Mouse (Mus musculus): Measurements from ENCODE around the gene Itgb2l.
"Not testable (repeated sequence)": the region's sequence is repeated elsewhere in the genome, so short reads cannot be mapped to it uniquely, and the experiment has no call there.

Gene Itgb2l

GRCm38 (mm10) chr16:96443468-96443867 is at the start of gene Itgb2l:
Itgb2l (minus strand) TSS chr16:96443619.
- no peak for DNase-seq

- DNase-seq: no peak
Observed at GRCm38 (mm10) chr16:96491530-96491929, 48.1 kb upstream of the Itgb2l start.

- DNase-seq: no peak
Observed at GRCm38 (mm10) chr16:96488038-96488437, 44.6 kb upstream of the Itgb2l start.

- DNase-seq: no peak
Observed at GRCm38 (mm10) chr16:96487007-96487684, 43.7 kb upstream of the Itgb2l start.

GRCm38 (mm10) chr16:96481791-96482190 is 38.4 kb upstream of the Itgb2l start:
- no peak for DNase-seq

GRCm38 (mm10) chr16:96474185-96474584 is 30.8 kb upstream of the Itgb2l start:
- no peak for DNase-seq

GRCm38 (mm10) chr16:96472816-96473215 is 29.4 kb upstream of the Itgb2l start:
- DNase-seq: no peak

GRCm38 (mm10) chr16:96472361-96472760 is 28.9 kb upstream of the Itgb2l start:
- no peak for DNase-seq

- peak; percentile 40 for DNase-seq
Observed at GRCm38 (mm10) chr16:96469640-96470039, 26.2 kb upstream of the Itgb2l start.

- no peak for DNase-seq
Observed at GRCm38 (mm10) chr16:96468698-96469097, 25.3 kb upstream of the Itgb2l start.

- DNase-seq: no peak
Observed at GRCm38 (mm10) chr16:96468011-96468410, 24.6 kb upstream of the Itgb2l start.

- DNase-seq: peak; percentile 58
Observed at GRCm38 (mm10) chr16:96467445-96467844, 24.0 kb upstream of the Itgb2l start, which contains the start of gene Pcp4. Pcp4 (plus strand) TSS chr16:96467606.

GRCm38 (mm10) chr16:96460788-96461187 is 17.4 kb upstream of the Itgb2l start:
- no peak for DNase-seq

GRCm38 (mm10) chr16:96459356-96459755 is 15.9 kb upstream of the Itgb2l start:
- DNase-seq: no peak

GRCm38 (mm10) chr16:96457612-96458011 is 14.2 kb upstream of the Itgb2l start:
- no peak for DNase-seq

- DNase-seq: no peak
Observed at GRCm38 (mm10) chr16:96454086-96454485, 10.7 kb upstream of the Itgb2l start.

- not testable (repeated sequence) for DNase-seq
Observed at GRCm38 (mm10) chr16:96450871-96451270, 7.5 kb upstream of the Itgb2l start.

- no peak for DNase-seq
Observed at GRCm38 (mm10) chr16:96441826-96442225, 1.6 kb downstream of the Itgb2l start.

- DNase-seq: no peak
Observed at GRCm38 (mm10) chr16:96440871-96441270, 2.5 kb downstream of the Itgb2l start.

- DNase-seq: no peak
Observed at GRCm38 (mm10) chr16:96439682-96440081, 3.7 kb downstream of the Itgb2l start.

- DNase-seq: no peak
Observed at GRCm38 (mm10) chr16:96438946-96439345, 4.5 kb downstream of the Itgb2l start.

GRCm38 (mm10) chr16:96434024-96434785 is 9.2 kb downstream of the Itgb2l start:
- DNase-seq: no peak

GRCm38 (mm10) chr16:96433266-96433665 is 10.2 kb downstream of the Itgb2l start:
- no peak for DNase-seq

- DNase-seq: no peak
Observed at GRCm38 (mm10) chr16:96429046-96429445, 14.4 kb downstream of the Itgb2l start.

All from thymus, postnatal 14 days (tissue).